ENCODE assay signal across 25 mouse cellular contexts in the genomic region with DNA sequence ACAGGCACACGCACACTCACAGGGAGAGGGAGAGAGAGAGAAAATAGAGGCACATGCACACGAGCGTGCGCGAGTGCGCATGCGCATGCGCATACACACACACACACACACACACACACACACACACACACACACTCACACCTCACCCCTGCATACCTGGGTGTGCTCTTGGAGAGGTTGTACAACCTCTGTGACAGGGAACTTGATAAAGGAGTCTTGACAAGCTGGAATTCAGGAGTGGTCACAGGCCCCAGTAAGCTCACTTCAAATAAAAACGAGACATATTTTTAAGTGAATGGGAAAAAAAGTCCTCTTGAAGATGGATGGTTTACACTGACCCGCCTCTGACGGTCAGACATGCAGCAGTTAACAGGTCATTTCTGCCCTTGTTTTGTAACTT. TPM values are rescaled to one million over a fixed set of nuclear protein-coding genes. Genes with fewer than 3 reads are reported as not detected.
DNase-seq lines count a peak whose midpoint lies in the region; ATAC-seq and TF ChIP-seq lines count a peak whose summit lies in the region.
"Had no signal": no experiment of that assay in that cellular context is flagged by ENCODE, and none has a peak within 500 bp of the region (broad histone marks: within the 10 kb centered on the region; RNA-seq: fewer than 3 reads in every experiment).

No protein-coding gene starts in this region.

- no peaks in the 10 kb centered on the region for H3K9me3 ChIP-seq in lung, postnatal 0 days (ENCODE audit: low read length)
- H3K9me3 ChIP-seq: G1E had no signal

- H3K27me3 ChIP-seq in lung, postnatal 0 days (replicated peaks; ENCODE audit: insufficient read depth, low read length), result no peaks in the 10 kb centered on the region
- no peaks in the 10 kb centered on the region for H3K27me3 ChIP-seq in myocyte (ENCODE audit: control insufficient read depth, insufficient read depth, insufficient read length)
- H3K27me3 ChIP-seq: CH12.LX, Patski had no signal

- DNase-seq in lung, postnatal 0 days (ENCODE audit: low spot score), result peak; percentile 42
- no peak for DNase-seq in lung, postnatal 14 days
- DNase-seq in lung, postnatal 36 days, result peak; percentile 12
- no peak for DNase-seq in lung, postnatal 25 days (ENCODE audit: low spot score)
- DNase-seq in heart, postnatal 10 days, result no peak
- DNase-seq: adrenal gland, adult 2 months; adrenal gland, adult 8-10 months; adrenal gland, postnatal 10 days; adrenal gland, postnatal 14 days; adrenal gland, postnatal 25 days; adrenal gland, postnatal 36 days; B cell, adult 2 months; cerebellum, adult 11 months; cerebellum, adult 11-12 months; cerebellum, adult 18-20 months had no signal

- peaks cover 4% of the 10 kb centered on the region for H3K79me2 ChIP-seq in myocyte (ENCODE audit: control insufficient read depth, insufficient read depth)

- H3K4me2 ChIP-seq in lung, postnatal 0 days (replicated peaks; ENCODE audit: low read depth, low read length), result no peak overlapping the region
- H3K4me2 ChIP-seq in myocyte (ENCODE audit: low read depth), result no peak overlapping the region

- no peak overlapping the region for H3ac ChIP-seq in myocyte (ENCODE audit: control insufficient read depth, insufficient read length)

- 76% methylated on average over 11 of the region's 11 CpGs for WGBS in lung, postnatal 0 days

- H3K4me1 ChIP-seq in lung, postnatal 0 days (ENCODE audit: insufficient read depth, low read depth, low read length), result no peaks in the 10 kb centered on the region

- no peak overlapping the region for H3K4me3 ChIP-seq in lung, postnatal 0 days (ENCODE audit: low read depth, low read length)
- no peak overlapping the region for H3K4me3 ChIP-seq in myocyte

- peak; percentile 91 for ATAC-seq in lung, postnatal 0 days
- ATAC-seq: activated CD4-positive, CD25-positive, alpha-beta regulatory T cell, adult 4 months; CD4-positive, CD25-positive, alpha-beta regulatory T cell, adult 4 months; Patski had no signal

- TF ChIP-seq CTCF in lung, postnatal 0 days (IDR thresholded peaks at IDR 0.05), result no peak

- peak; percentile 19 for TF ChIP-seq POLR2A in myocyte (IDR thresholded peaks at IDR 0.05; ENCODE audit: insufficient read length, low read depth)

- H3K36me3 ChIP-seq in lung, postnatal 0 days (ENCODE audit: insufficient read depth, low read length), result 0 out of 2 replicates have a peak, but pooled peaks cover 4% of the 10 kb centered on the region
- H3K36me3 ChIP-seq in myocyte (ENCODE audit: control insufficient read depth, insufficient read depth), result peaks cover 65% of the 10 kb centered on the region

- intact Hi-C loops in heart, postnatal 10 days (cut with DNase I), result no loop called here

- no peak overlapping the region for H3K9ac ChIP-seq in lung, postnatal 0 days (replicated peaks; ENCODE audit: low read depth)

- no peak overlapping the region for H3K27ac ChIP-seq in lung, postnatal 0 days (ENCODE audit: low read length)

- TF ChIP-seq EP300 in lung, postnatal 0 days (IDR thresholded peaks at IDR 0.05), result peak; percentile 65

TF ChIP-seq in myocyte, 11 proteins besides CTCF, POLR2A, EP300 and RAD21:
- TF ChIP-seq SRF (IDR thresholded peaks at IDR 0.05; ENCODE audit: control insufficient read depth, insufficient read length, low read depth) (no peak), USF1 (IDR thresholded peaks at IDR 0.05; ENCODE audit: low read depth) (no peak), CEBPB (IDR thresholded peaks at IDR 0.05; ENCODE audit: insufficient read depth, poor library complexity, severe bottlenecking) (no peak), TCF12 (IDR thresholded peaks at IDR 0.05; ENCODE audit: insufficient read depth, poor library complexity, severe bottlenecking) (no peak), MAX (IDR thresholded peaks at IDR 0.05; ENCODE audit: low read depth) (no peak), MYOD1 (IDR thresholded peaks at IDR 0.05; ENCODE audit: control insufficient read depth in 1 of 3, insufficient read length in 2 of 3, low read depth in 2 of 3) (no peak), E2F4 (IDR thresholded peaks at IDR 0.05; ENCODE audit: insufficient read depth) (no peak), REST (IDR thresholded peaks at IDR 0.05; ENCODE audit: insufficient read depth, insufficient read length) (no peak), POLR2AphosphoS2 (IDR thresholded peaks at IDR 0.05; ENCODE audit: insufficient read length, low read depth) (no peak), TCF3 (IDR thresholded peaks at IDR 0.05; ENCODE audit: insufficient read length, low read depth) (no peak), MYOG (IDR thresholded peaks at IDR 0.05; ENCODE audit: control insufficient read depth in 1 of 3, insufficient read depth in 1 of 3, insufficient read length in 2 of 3, low read depth in 2 of 3) (no peak)

RNA-seq across cellular contexts. Expression of gene Aqp6, which starts 20.9 kb away (rescaled TPM):
- not detected in 2 replicates for polyA plus RNA-seq in lung, postnatal 0 days (2015; fragmentation: Nextera tagmentation; extraction: Ambion mirVana)
- polyA plus RNA-seq in myocyte (2012; fragmentation: generic; extraction: Trizol), result not detected
- total RNA-seq in heart, postnatal 10 days (2021), result not detected
- total RNA-seq: adrenal gland, adult 18-20 months; adrenal gland, adult 2 months; adrenal gland, adult 8-10 months; adrenal gland, postnatal 10 days; adrenal gland, postnatal 14 days; adrenal gland, postnatal 25 days; adrenal gland, postnatal 36 days; CH12.LX; G1E; MEL had no signal
- polyA plus RNA-seq: activated CD4-positive, CD25-positive, alpha-beta regulatory T cell, adult 4 months; adrenal gland, adult 2 months; C2C12; CD4-positive, CD25-positive, alpha-beta regulatory T cell, adult 4 months; G1E; Patski had no signal

RNA-seq across cellular contexts. Expression of gene Racgap1, which starts 29.4 kb away (rescaled TPM):
- polyA plus RNA-seq in lung, postnatal 0 days (2015; fragmentation: Nextera tagmentation; extraction: Ambion mirVana), result 7.5 and 10.9 TPM in 2 replicates
- 99.0 TPM for polyA plus RNA-seq in myocyte (2012; fragmentation: generic; extraction: Trizol)
- total RNA-seq in heart, postnatal 10 days (2021), result 10 to 100 TPM; 28.7 to 29.6 TPM

RNA-seq across cellular contexts. Expression of gene Aqp5, which starts 31.5 kb away (rescaled TPM):
- 551 and 593 TPM in 2 replicates for polyA plus RNA-seq in lung, postnatal 0 days (2015; fragmentation: Nextera tagmentation; extraction: Ambion mirVana)
- polyA plus RNA-seq in myocyte (2012; fragmentation: generic; extraction: Trizol), result 109 TPM
- total RNA-seq in heart, postnatal 10 days (2021), result under 1 TPM; 0.38 to 0.74 TPM
- total RNA-seq: CH12.LX, MEL had no signal
- polyA plus RNA-seq: activated CD4-positive, CD25-positive, alpha-beta regulatory T cell, adult 4 months; CD4-positive, CD25-positive, alpha-beta regulatory T cell, adult 4 months; G1E had no signal

RNA-seq across cellular contexts. Expression of gene Aqp2, which starts 43.2 kb away (rescaled TPM):
- polyA plus RNA-seq in lung, postnatal 0 days (2015; fragmentation: Nextera tagmentation; extraction: Ambion mirVana), result not detected in 2 replicates
- polyA plus RNA-seq in myocyte (2012; fragmentation: generic; extraction: Trizol), result 0.02 TPM
- not detected for total RNA-seq in heart, postnatal 10 days (2021)
- total RNA-seq: CH12.LX, ES-E14, MEL had no signal
- polyA plus RNA-seq: activated CD4-positive, CD25-positive, alpha-beta regulatory T cell, adult 4 months; CD4-positive, CD25-positive, alpha-beta regulatory T cell, adult 4 months; G1E; Patski had no signal

RNA-seq across cellular contexts. Expression of gene Asic1, which starts 48.1 kb away (rescaled TPM):
- 1.3 TPM in 2 replicates for polyA plus RNA-seq in lung, postnatal 0 days (2015; fragmentation: Nextera tagmentation; extraction: Ambion mirVana)
- 2.0 TPM for polyA plus RNA-seq in myocyte (2012; fragmentation: generic; extraction: Trizol)
- total RNA-seq in heart, postnatal 10 days (2021), result under 1 TPM; 0.69 to 0.72 TPM
- polyA plus RNA-seq: G1E had no signal

Comparison
In these comparisons a context has a peak if more than half of its experiments do, and no peak if none do; other contexts are left out.
1. DNase-seq: peak in lung, postnatal 0 days (single experiment) and lung, postnatal 36 days (single experiment); none in lung, postnatal 14 days (single experiment), lung, postnatal 25 days (single experiment) and heart, postnatal 10 days (0 of 2).